In genomic region chr2:49818126-49818525, GRCm38 (mm10) we compare ENCODE assay signal across 23 mouse cellular contexts. TPM values are rescaled to one million over a fixed set of nuclear protein-coding genes. Genes with fewer than 3 reads are reported as not detected.
A peak's percentile ranks its signal among the peaks of the same experiment; 100 is the strongest.
DNase-seq lines count a peak whose midpoint lies in the region; TF ChIP-seq lines count a peak whose summit lies in the region.
"Had no signal": no experiment of that assay in that cellular context is flagged by ENCODE, and none has a peak within 500 bp of the region (broad histone marks: within the 10 kb centered on the region; RNA-seq: fewer than 3 reads in every experiment).

No protein-coding gene starts in this region.

- H3ac ChIP-seq in myocyte (ENCODE audit: control insufficient read depth, insufficient read length), result no peak overlapping the region

- H3K27me3 ChIP-seq in myocyte (ENCODE audit: control insufficient read depth, insufficient read depth, insufficient read length), result no peaks in the 10 kb centered on the region
- H3K27me3 ChIP-seq: CH12.LX; embryonic facial prominence, embryonic 13.5 days; embryonic facial prominence, embryonic 15.5 days; forebrain, embryonic 12.5 days had no signal

- DNase-seq in 3134 (ENCODE audit: extremely low read depth, insufficient read length, low spot score) (peak; percentile 65), 3T3-L1 (ENCODE audit: low read depth, low spot score) (peak; percentile 80), NIH3T3 (ENCODE audit: low read depth) (peak; percentile 29)
- no peak for DNase-seq in thymus, postnatal 25 days
- no peak for DNase-seq in adrenal gland, adult 18-20 months (ENCODE audit: low spot score in 2 of 2)
- DNase-seq in kidney, postnatal 36 days, result no peak
- DNase-seq: adrenal gland, adult 2 months; adrenal gland, postnatal 10 days; adrenal gland, postnatal 25 days; cerebellum, adult 11 months; cerebellum, adult 18-20 months; cerebellum, adult 8-10 months; cerebellum, adult 9-11 months; cerebellum, postnatal 14 days; cerebellum, postnatal 36 days had no signal

- H3K79me2 ChIP-seq in myocyte (ENCODE audit: control insufficient read depth, insufficient read depth), result no peaks in the 10 kb centered on the region

- no peak overlapping the region for H3K4me3 ChIP-seq in myocyte
- H3K4me3 ChIP-seq: embryonic facial prominence, embryonic 13.5 days; embryonic facial prominence, embryonic 15.5 days; erythroblast, embryonic 14.5 days; forebrain, embryonic 10.5 days; forebrain, embryonic 12.5 days had no signal

- H3K36me3 ChIP-seq in myocyte (ENCODE audit: control insufficient read depth, insufficient read depth), result no peaks in the 10 kb centered on the region
- H3K36me3 ChIP-seq: embryonic facial prominence, embryonic 13.5 days; embryonic facial prominence, embryonic 15.5 days; forebrain, embryonic 10.5 days; forebrain, embryonic 12.5 days; G1E had no signal

- no peak for TF ChIP-seq POLR2A in myocyte (IDR thresholded peaks at IDR 0.05; ENCODE audit: insufficient read length, low read depth)

- H3K4me2 ChIP-seq in myocyte (ENCODE audit: low read depth), result peak overlapping the region; percentile 34
- H3K4me2 ChIP-seq: embryonic facial prominence, embryonic 13.5 days; embryonic facial prominence, embryonic 15.5 days; forebrain, embryonic 12.5 days had no signal

TF ChIP-seq in myocyte, 11 proteins besides CTCF, POLR2A, EP300 and RAD21:
- TF ChIP-seq REST (IDR thresholded peaks at IDR 0.05; ENCODE audit: insufficient read depth, insufficient read length) (no peak), MYOD1 (IDR thresholded peaks at IDR 0.05; ENCODE audit: control insufficient read depth in 1 of 3, insufficient read length in 2 of 3, low read depth in 2 of 3) (no peak), TCF12 (IDR thresholded peaks at IDR 0.05; ENCODE audit: insufficient read depth, poor library complexity, severe bottlenecking) (no peak)

RNA-seq across cellular contexts. Expression of gene Lypd6b, which starts 30.6 kb away (rescaled TPM):
- 0.35 TPM for polyA plus RNA-seq in myocyte (2012; fragmentation: generic; extraction: Trizol)
- under 1 TPM; 0.50 to 0.54 TPM for total RNA-seq in adrenal gland, adult 18-20 months (2021)
- polyA plus RNA-seq: erythroblast, embryonic 14.5 days; G1E had no signal

Comparison
In these comparisons a context has a peak if more than half of its experiments do, and no peak if none do; other contexts are left out.
1. DNase-seq: peak in 3134 (single experiment), 3T3-L1 (single experiment) and NIH3T3 (single experiment); none in thymus, postnatal 25 days (single experiment), adrenal gland, adult 18-20 months (0 of 2) and kidney, postnatal 36 days (0 of 2).